Mouse (Mus musculus) liver, adult 2 months (tissue): ENCODE measurements at regions not wholly inside any gene's neighbourhood (a gene's known extent, or its start where the extent isn't known, plus 50 kb on each side); places are given as distances from the start of the nearest gene placed in this dataset.

ENCODE experiments used
- DNase-seq: peaks from one replicate; pipeline ENCODE4 v3.0.0-alpha.2; 2011; ENCODE audit warnings: low read depth, low spot score; ENCODE audit errors: extremely low read depth
- H3K27ac ChIP-seq: fragments of 200-500 bp; replicated peaks from 2 replicates; pipeline ENCODE4 v1.5.1; 2012; ENCODE audit warnings: low read depth, mild to moderate bottlenecking, control low read depth, inconsistent platforms, low read length; ENCODE audit not compliant: insufficient read depth
- H3K27me3 ChIP-seq: fragments of 200-500 bp; 2 replicates; pipeline ENCODE4 v1.6.1; 2012; ENCODE audit warnings: mild to moderate bottlenecking, moderate library complexity, low read length, inconsistent platforms; ENCODE audit not compliant: control insufficient read depth, insufficient read depth
- H3K36me3 ChIP-seq: fragments of 200-500 bp; 2 replicates; pipeline ENCODE4 v1.6.1; 2012; ENCODE audit warnings: low read length, inconsistent platforms; ENCODE audit not compliant: control insufficient read depth, insufficient read depth
- H3K4me1 ChIP-seq: fragments of 200-500 bp; 2 replicates; pipeline ENCODE4 v1.6.1; 2011; ENCODE audit warnings: low read length; ENCODE audit not compliant: control insufficient read depth, insufficient read depth
- H3K4me3 ChIP-seq: fragments of 200-500 bp; 2 replicates; pipeline ENCODE4 v1.5.1; 2011; ENCODE audit warnings: low read depth, mild to moderate bottlenecking, control low read depth, low read length, moderate library complexity; ENCODE audit not compliant: insufficient read depth
- H3K79me2 ChIP-seq: fragments of 200-500 bp; 2 replicates; pipeline ENCODE4 v1.6.1; 2012; ENCODE audit warnings: inconsistent platforms, mild to moderate bottlenecking, low read length, moderate library complexity; ENCODE audit not compliant: control insufficient read depth, insufficient read depth
- H3K9ac ChIP-seq: fragments of 200-500 bp; 2 replicates; pipeline ENCODE4 v1.6.1; 2012; ENCODE audit warnings: low read depth, mild to moderate bottlenecking, control low read depth, inconsistent platforms, low read length
- CTCF ChIP-seq: fragments of 200-500 bp; IDR thresholded peaks from 2 replicates; pipeline ENCODE4 v1.5.1; 2011; ENCODE audit warnings: low read depth, low read length, control low read depth
- POLR2A ChIP-seq: fragments of 200-500 bp; IDR thresholded peaks from 2 replicates; pipeline ENCODE4 v1.6.1; 2011; ENCODE audit warnings: low read length, control low read depth; ENCODE audit not compliant: insufficient read depth; ENCODE audit errors: extremely low read depth
- WGBS: fragments of 180-500 bp; shearing (Covaris S2); methylation state at CpG from one replicate; pipeline ENCODE4 v1.1.7; 2018; 5-methylcytosine and 5-hydroxymethylcytosine counted together

- peak overlapping the region; percentile 62; the same call in 1 of the 2 replicates for H3K27ac ChIP-seq
- peak; percentile 21 for DNase-seq
These were observed 219.1 kb upstream of the Slc24a5 start for GRCm38 (mm10) chr2:124848812-124849211.

DNA sequence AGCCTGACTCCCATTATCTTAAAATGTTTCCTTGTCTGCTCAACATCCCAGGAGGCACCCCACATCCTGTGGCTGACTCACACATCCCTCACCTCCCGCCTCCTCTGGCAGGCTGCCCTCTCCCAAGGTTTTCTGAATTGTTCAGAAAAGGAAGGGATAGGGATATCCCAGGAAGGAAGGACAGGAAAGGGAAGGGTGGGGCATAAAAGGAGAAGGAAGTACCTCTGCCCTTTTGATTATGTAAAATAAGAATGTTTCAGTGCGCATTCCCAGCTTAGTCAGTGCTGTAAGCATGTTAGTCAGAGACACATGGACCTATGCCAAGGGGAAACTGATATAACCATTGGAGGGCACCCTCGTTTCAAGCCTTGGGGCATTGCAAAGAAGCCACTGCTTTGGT, 209.4 kb upstream of the Slc24a5 start:
- no peaks in the 10 kb centered on the region for H3K36me3 ChIP-seq
- no peak overlapping the region for H3K4me3 ChIP-seq
- H3K27me3 ChIP-seq = no peaks in the 10 kb centered on the region
- H3K4me1 ChIP-seq = no peaks in the 10 kb centered on the region
- TF ChIP-seq CTCF = no peak
- no peak for TF ChIP-seq POLR2A
- H3K27ac ChIP-seq = no peak overlapping the region
- no peaks in the 10 kb centered on the region for H3K79me2 ChIP-seq
- peak; percentile 36 for DNase-seq
- 45% methylated on average over 3 of the region's 3 CpGs for WGBS
- H3K9ac ChIP-seq = no peak overlapping the region

More at GRCm38 (mm10) chr2:124848812-124849211, 219.1 kb upstream of the Slc24a5 start:
- TF ChIP-seq CTCF = peak; percentile 17; the same call in 1 of the 2 replicates
- no peak for TF ChIP-seq POLR2A
- H3K9ac ChIP-seq = no peak overlapping the region
- H3K36me3 ChIP-seq = no peaks in the 10 kb centered on the region
- H3K27me3 ChIP-seq = no peaks in the 10 kb centered on the region
- H3K4me3 ChIP-seq = no peak overlapping the region
- H3K79me2 ChIP-seq = no peaks in the 10 kb centered on the region
- no peaks in the 10 kb centered on the region; the same call in 1 of the 2 replicates for H3K4me1 ChIP-seq
- 74% methylated on average over 4 of the region's 4 CpGs for WGBS

DNA sequence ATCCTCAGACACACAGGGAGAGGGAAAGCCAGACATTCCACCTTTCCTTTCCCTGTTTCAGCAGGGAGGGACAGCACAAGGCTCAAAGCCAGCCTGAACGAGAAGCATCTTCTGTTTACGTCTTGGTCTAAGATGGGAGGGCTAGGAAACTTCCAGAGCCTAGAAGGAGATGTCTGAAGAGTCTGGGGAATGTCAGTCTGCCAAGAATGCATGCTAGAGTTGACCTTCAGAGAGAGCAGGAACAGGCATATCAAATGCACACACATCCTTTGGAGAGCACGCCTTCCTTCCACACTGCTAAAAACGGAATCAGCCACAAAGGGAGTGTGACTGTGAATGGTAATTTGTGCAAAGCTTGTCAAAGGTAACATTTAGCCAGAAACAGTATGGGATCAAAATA, 179.7 kb upstream of the Slc24a5 start:
- H3K4me1 ChIP-seq = no peaks in the 10 kb centered on the region; the same call in 1 of the 2 replicates
- peak overlapping the region; percentile 48 for H3K27ac ChIP-seq
- WGBS = 64% methylated on average over 4 of the region's 4 CpGs
- no peak overlapping the region for H3K4me3 ChIP-seq
- TF ChIP-seq CTCF = no peak
- no peak for TF ChIP-seq POLR2A
- H3K27me3 ChIP-seq = no peaks in the 10 kb centered on the region
- no peak overlapping the region for H3K9ac ChIP-seq
- H3K79me2 ChIP-seq = no peaks in the 10 kb centered on the region
- no peaks in the 10 kb centered on the region for H3K36me3 ChIP-seq
- peak; percentile 51 for DNase-seq

GRCm38 (mm10) chr2:124895002-124895401, 172.9 kb upstream of the Slc24a5 start:
- no peaks in the 10 kb centered on the region for H3K79me2 ChIP-seq
- no peak overlapping the region for H3K27ac ChIP-seq
- no peaks in the 10 kb centered on the region for H3K27me3 ChIP-seq
- H3K36me3 ChIP-seq = no peaks in the 10 kb centered on the region
- DNase-seq = no peak
- no peak overlapping the region for H3K9ac ChIP-seq
- no peak for TF ChIP-seq CTCF
- no peak for TF ChIP-seq POLR2A
- H3K4me3 ChIP-seq = no peak overlapping the region
- no peaks in the 10 kb centered on the region for H3K4me1 ChIP-seq
- WGBS = 96% methylated on average over 4 of the region's 4 CpGs

- TF ChIP-seq POLR2A (no peak), CTCF (no peak)
- no peak overlapping the region for H3K9ac ChIP-seq
- no peaks in the 10 kb centered on the region for H3K36me3 ChIP-seq
- H3K4me3 ChIP-seq = no peak overlapping the region
- DNase-seq = no peak
- no peak overlapping the region for H3K27ac ChIP-seq
- H3K4me1 ChIP-seq = peaks cover 3% of the 10 kb centered on the region; the same call in 1 of the 2 replicates
- H3K79me2 ChIP-seq = no peaks in the 10 kb centered on the region
- no peaks in the 10 kb centered on the region for H3K27me3 ChIP-seq
- 78% methylated on average over 4 of the region's 4 CpGs for WGBS
These were observed 164.4 kb upstream of the Slc24a5 start for GRCm38 (mm10) chr2:124903556-124903955.

DNA sequence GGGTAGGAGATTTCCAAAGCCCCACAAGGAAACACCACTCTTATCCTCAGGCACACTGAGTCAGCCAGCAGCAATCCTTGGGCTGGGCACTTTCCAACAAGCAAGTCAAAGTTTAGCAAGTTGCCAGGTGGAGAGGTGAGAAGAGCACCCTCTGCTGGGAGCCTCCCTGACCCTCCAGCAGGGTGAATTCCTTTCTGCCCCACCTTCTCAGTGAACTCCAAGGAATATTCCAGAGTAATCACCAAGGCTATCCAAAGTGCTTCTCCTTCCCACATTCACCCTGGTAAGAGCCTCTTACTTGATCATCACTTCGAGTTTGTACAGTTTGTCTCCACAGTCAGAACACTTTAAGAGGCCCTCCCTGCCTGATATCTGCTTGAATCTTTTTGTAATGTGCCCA, 162.8 kb upstream of the Slc24a5 start:
- Histone ChIP-seq H3K9ac (no peak overlapping the region), H3K36me3 (no peaks in the 10 kb centered on the region), H3K27me3 (no peaks in the 10 kb centered on the region), H3K79me2 (no peaks in the 10 kb centered on the region), H3K27ac (no peak overlapping the region), H3K4me3 (no peak overlapping the region), H3K4me1 (peaks cover 3% of the 10 kb centered on the region; the same call in 1 of the 2 replicates)
- peak; percentile 28 for DNase-seq
- TF ChIP-seq CTCF (peak; percentile 57), POLR2A (no peak)
- WGBS = 76% methylated on average over 1 of the region's 1 CpGs
